Mouse (Mus musculus) liver, embryonic 12.5 days (tissue): ENCODE results near the gene Cgnl1. TPM values are rescaled to one million over a fixed set of nuclear protein-coding genes. Genes with fewer than 3 reads are reported as not detected.

Experiments
- ATAC-seq: fragments of 200-750 bp; cut with Nextera tagmentation; 2 replicates; pipeline ENCODE4 v1.8.0; 2017; ENCODE audit warnings: moderate number of reproducible peaks, mild to moderate bottlenecking, moderate library complexity
- H3K27ac ChIP-seq: fragments of 300-500 bp; sonication (generic); 2 replicates; pipeline ENCODE4 v1.5.1; 2016; ENCODE audit warnings: mild to moderate bottlenecking
- H3K27me3 ChIP-seq: fragments of 300-500 bp; sonication (generic); replicated peaks from 2 replicates; pipeline ENCODE4 v1.6.1; 2016; ENCODE audit warnings: mild to moderate bottlenecking, moderate library complexity
- H3K36me3 ChIP-seq: fragments of 300-500 bp; sonication (generic); 2 replicates; pipeline ENCODE4 v1.6.1; 2016; ENCODE audit warnings: mild to moderate bottlenecking, moderate library complexity
- H3K4me1 ChIP-seq: fragments of 300-500 bp; sonication (generic); 2 replicates; pipeline ENCODE4 v1.6.1; 2016
- H3K4me2 ChIP-seq: fragments of 300-500 bp; sonication (generic); 2 replicates; pipeline ENCODE4 v1.6.1; 2016; ENCODE audit warnings: mild to moderate bottlenecking, moderate library complexity
- H3K4me3 ChIP-seq: fragments of 300-500 bp; sonication (generic); 2 replicates; pipeline ENCODE4 v1.5.1; 2016; ENCODE audit warnings: mild to moderate bottlenecking, moderate library complexity
- H3K9ac ChIP-seq: fragments of 300-500 bp; sonication (generic); 2 replicates; pipeline ENCODE4 v1.6.1; 2016; ENCODE audit warnings: mild to moderate bottlenecking, moderate library complexity
- H3K9me3 ChIP-seq: fragments of 300-500 bp; sonication (generic); replicated peaks from 2 replicates; pipeline ENCODE4 v1.6.1; 2016; ENCODE audit warnings: mild to moderate bottlenecking, moderate library complexity
- WGBS: fragments of 180-500 bp; shearing (Covaris S2); methylation state at CpG from one replicate; pipeline ENCODE4 v1.1.7; 2016; ENCODE audit not compliant: insufficient replicate concordance; 5-methylcytosine and 5-hydroxymethylcytosine counted together
- polyA plus RNA-seq: library from polyadenylated mRNA; unstranded; fragments of >200 nt; fragmentation: Nextera tagmentation; extraction: Ambion mirVana; gene quantifications from 2 replicates; pipeline ENCODE4 v1.2.1, GENCODE M21; 2016

The Cgnl1 gene
- polyA plus RNA-seq, 1 experiment from 2014 or later, result 3.0 TPM

DNA sequence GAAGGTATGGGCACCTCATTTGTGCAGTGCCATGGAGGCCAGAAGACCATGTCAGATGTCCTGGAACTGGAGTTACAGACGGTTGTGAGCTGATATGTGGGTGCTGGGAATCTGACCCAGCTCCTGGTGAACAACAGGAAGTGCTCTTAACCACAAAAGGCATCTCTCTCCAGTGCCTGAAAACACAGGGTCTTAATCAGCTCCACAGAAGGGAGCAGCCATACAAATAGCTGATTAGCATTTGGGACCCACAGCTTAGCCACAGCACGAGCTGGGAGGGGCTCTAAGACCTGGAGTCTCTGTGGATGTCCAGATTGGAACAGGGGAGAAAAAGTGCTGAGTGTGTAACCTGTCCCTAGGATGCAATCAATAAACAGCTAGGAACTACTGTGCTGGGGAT lies 4.5 kb downstream of the Cgnl1 start:
- 0 out of 2 replicates have a peak, but pooled peaks cover 16% of the 10 kb centered on the region for H3K4me1 ChIP-seq
- H3K4me2 ChIP-seq, result no peak overlapping the region
- no peak overlapping the region for H3K9ac ChIP-seq
- ATAC-seq, result no peak
- H3K27me3 ChIP-seq, result peaks cover 38% of the 10 kb centered on the region
- 0 out of 2 replicates have a peak, but pooled peaks cover 4% of the 10 kb centered on the region for H3K9me3 ChIP-seq
- H3K4me3 ChIP-seq, result no peak overlapping the region
- no peaks in the 10 kb centered on the region for H3K36me3 ChIP-seq
- no peak overlapping the region for H3K27ac ChIP-seq
- 20% methylated on average over 2 of the region's 2 CpGs for WGBS

DNA sequence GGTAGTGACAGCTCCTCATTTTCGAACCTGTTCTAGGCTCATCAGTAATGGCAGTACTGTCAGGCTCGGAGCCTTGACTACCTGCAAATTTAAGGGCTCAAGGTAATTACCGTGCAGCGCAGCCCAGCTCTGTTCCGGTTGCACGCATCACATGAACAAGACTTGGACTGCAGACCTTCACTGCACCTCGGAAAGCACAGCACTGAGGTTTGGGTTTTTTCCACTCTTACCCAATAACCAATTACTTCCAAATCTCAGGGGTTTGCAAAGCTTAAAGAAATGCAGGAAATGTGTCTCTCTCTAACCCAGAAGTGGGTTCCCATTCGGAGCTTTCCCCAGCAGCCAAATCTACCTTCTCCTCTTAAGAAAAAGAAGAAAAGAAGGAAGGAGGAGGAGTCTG lies 5.1 kb downstream of the Cgnl1 start:
- no peak overlapping the region for H3K4me2 ChIP-seq
- no peak for ATAC-seq
- H3K4me1 ChIP-seq, result 0 out of 2 replicates have a peak, but pooled peaks cover 10% of the 10 kb centered on the region
- H3K4me3 ChIP-seq, result no peak overlapping the region
- 74% methylated on average over 8 of the region's 8 CpGs for WGBS
- H3K36me3 ChIP-seq, result no peaks in the 10 kb centered on the region
- peaks cover 32% of the 10 kb centered on the region for H3K27me3 ChIP-seq
- H3K9ac ChIP-seq, result no peak overlapping the region
- H3K9me3 ChIP-seq, result 0 out of 2 replicates have a peak, but pooled peaks cover 7% of the 10 kb centered on the region
- no peak overlapping the region for H3K27ac ChIP-seq

DNA sequence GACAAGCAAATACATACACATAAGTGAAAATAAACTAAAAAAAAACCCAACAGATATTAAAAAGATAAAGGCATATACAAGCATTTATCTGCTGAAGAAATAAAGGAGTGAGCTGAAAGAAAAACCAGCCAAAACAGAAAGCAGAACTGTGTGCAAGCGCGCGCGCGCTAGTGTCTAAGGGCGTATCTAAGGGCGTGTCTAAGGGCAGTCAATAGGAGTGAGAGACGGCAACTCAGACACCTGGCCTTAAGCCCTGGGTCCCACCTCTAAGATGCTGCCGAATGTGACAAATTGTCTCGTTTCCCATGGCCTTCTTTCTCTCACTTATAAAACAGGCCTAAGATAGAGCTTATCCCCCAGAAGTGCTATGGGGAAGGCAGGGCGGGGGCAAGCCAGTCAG lies 6.9 kb downstream of the Cgnl1 start:
- H3K4me1 ChIP-seq, result peaks cover 7% of the 10 kb centered on the region; the same call in 1 of the 2 replicates
- H3K36me3 ChIP-seq, result no peaks in the 10 kb centered on the region
- no peak overlapping the region for H3K4me2 ChIP-seq
- H3K27me3 ChIP-seq, result peaks cover 15% of the 10 kb centered on the region
- no peak overlapping the region for H3K9ac ChIP-seq
- ATAC-seq, result no peak
- WGBS, result 51% methylated on average over 11 of the region's 11 CpGs
- no peak overlapping the region for H3K27ac ChIP-seq
- H3K4me3 ChIP-seq, result no peak overlapping the region
- 0 out of 2 replicates have a peak, but pooled peaks cover 7% of the 10 kb centered on the region for H3K9me3 ChIP-seq

DNA sequence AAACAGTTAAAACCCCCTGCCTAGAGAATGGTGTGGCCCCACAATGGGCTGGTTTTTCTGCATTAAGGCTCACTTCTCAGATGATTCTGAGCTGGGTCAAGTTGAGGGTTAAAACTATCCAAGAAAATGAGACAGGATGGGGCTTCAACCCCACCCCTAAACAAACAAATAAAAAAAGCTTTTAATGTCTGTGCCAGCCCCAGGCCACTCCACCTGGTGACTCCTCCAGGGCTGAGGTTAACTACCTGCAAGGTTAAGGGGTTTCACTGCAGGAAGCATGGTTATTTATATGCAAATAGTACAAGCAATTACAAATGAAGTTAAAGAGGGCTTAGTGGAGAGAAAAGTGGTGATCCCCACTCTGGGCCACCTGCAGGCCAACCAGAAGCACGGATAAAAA lies 8.1 kb downstream of the Cgnl1 start:
- no peak overlapping the region for H3K27ac ChIP-seq
- no peaks in the 10 kb centered on the region for H3K36me3 ChIP-seq
- H3K4me3 ChIP-seq, result no peak overlapping the region
- WGBS, result 42% methylated on average over 1 of the region's 1 CpGs
- ATAC-seq, result no peak
- no peak overlapping the region for H3K9ac ChIP-seq
- peaks cover 7% of the 10 kb centered on the region for H3K4me1 ChIP-seq
- H3K27me3 ChIP-seq, result peaks cover 2% of the 10 kb centered on the region
- 0 out of 2 replicates have a peak, but pooled peaks cover 7% of the 10 kb centered on the region for H3K9me3 ChIP-seq
- no peak overlapping the region for H3K4me2 ChIP-seq

DNA sequence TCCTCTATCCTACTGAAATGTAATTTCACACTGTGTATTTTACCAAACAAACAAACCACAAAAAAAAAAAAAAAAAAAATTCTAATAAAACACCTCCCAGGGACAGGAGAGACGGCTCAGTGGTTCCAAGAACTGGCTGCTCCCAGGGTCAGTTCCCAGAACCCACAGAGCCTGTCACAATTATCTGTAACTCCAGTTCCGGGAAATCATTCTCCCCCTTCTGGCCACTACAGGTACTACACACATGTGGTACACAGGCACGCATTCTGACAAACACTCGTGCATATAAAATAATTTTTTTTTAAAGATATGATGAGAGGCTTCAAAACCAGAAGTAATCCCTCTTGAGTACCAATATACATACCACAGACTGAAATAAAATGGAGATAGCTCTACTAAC lies 9.7 kb downstream of the Cgnl1 start:
- H3K9ac ChIP-seq, result no peak overlapping the region
- H3K27me3 ChIP-seq, result no peaks in the 10 kb centered on the region; the same call in 1 of the 2 replicates
- H3K27ac ChIP-seq, result no peak overlapping the region
- 0 out of 2 replicates have a peak, but pooled peaks cover 7% of the 10 kb centered on the region for H3K9me3 ChIP-seq
- H3K4me2 ChIP-seq, result no peak overlapping the region
- no peak for ATAC-seq
- no peaks in the 10 kb centered on the region for H3K36me3 ChIP-seq
- no peak overlapping the region for H3K4me3 ChIP-seq
- H3K4me1 ChIP-seq, result peaks cover 10% of the 10 kb centered on the region
- WGBS, result 77% methylated on average over 4 of the region's 4 CpGs

DNA sequence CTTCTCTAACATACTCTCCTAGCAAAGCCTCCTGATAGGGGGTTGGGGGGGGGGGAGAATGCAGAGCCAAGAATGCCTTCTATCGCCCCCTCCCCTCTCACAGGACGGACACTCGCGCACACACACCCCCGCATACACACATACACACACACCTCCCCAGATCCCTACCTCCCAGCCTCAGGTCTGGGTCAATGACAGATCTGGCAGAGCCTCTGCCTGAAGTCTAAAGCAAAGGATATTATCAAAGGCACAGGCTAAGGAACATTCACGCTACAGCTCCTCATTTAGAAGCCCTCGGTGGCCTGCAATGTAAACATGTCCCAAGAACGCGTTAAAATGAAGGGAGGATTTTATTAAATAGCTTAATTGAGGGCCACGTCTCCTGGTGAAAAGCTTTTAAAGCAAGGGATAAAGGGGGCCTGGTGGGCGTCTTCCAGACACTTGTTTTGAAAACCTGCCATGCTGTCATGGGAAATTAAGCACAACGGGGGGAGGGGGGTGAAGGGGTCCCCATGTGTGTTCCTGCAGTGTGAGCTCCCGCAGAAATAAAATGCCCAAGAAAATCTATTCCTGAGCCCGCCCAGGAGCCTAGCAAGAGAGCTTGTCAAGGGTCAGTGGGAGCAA lies 10.8 kb downstream of the Cgnl1 start:
- Histone ChIP-seq H3K4me1 (peaks cover 11% of the 10 kb centered on the region), H3K36me3 (no peaks in the 10 kb centered on the region), H3K9me3 (0 out of 2 replicates have a peak, but pooled peaks cover 7% of the 10 kb centered on the region), H3K27me3 (no peaks in the 10 kb centered on the region; the same call in 1 of the 2 replicates), H3K4me2 (no peak overlapping the region), H3K27ac (no peak overlapping the region), H3K4me3 (no peak overlapping the region), H3K9ac (no peak overlapping the region)
- WGBS, result 50% methylated on average over 14 of the region's 14 CpGs
- ATAC-seq, result no peak

DNA sequence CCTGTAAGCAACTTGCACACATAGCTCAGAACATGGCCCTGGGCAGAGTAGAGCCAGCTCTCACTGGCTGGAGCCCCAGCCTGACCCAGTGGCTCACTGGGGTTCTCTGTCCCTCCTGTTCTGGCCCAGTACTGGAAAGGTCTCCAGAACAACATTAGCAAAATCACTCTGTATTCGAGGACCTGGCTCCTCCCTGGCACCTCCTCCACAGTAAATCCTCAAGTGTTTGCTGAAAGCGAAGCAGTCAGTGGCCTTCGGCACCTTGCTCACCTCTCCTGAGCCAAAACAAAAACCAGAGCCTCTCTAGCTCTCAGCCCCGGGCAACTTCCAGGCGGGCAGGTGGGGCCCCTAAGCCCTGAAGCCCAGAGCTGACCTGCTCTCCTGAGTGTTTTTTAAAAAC lies 11.5 kb downstream of the Cgnl1 start:
- Histone ChIP-seq H3K9ac (no peak overlapping the region), H3K27me3 (no peaks in the 10 kb centered on the region), H3K27ac (no peak overlapping the region), H3K36me3 (no peaks in the 10 kb centered on the region), H3K4me1 (peaks cover 11% of the 10 kb centered on the region), H3K4me3 (no peak overlapping the region), H3K4me2 (no peak overlapping the region), H3K9me3 (0 out of 2 replicates have a peak, but pooled peaks cover 7% of the 10 kb centered on the region)
- WGBS, result 45% methylated on average over 5 of the region's 5 CpGs
- no peak for ATAC-seq

DNA sequence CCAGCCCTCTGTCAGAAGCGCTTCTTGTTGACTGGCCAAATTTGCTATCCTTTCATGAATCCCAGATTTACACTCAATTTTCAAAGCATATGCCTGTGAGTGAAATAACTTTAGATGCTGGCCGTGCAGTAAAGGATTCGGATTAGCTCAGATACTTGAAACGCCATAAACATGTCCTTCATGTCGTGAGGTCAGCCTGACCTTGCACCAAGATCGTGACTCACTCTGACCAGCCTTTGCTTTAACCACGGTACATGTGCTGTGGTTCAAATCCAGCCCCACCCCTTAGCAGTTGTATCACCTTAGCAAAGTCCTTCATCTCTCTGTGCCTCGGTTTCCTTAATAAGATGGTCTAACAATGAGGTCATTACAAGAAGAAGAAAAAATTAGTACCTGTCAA lies 14.0 kb downstream of the Cgnl1 start:
- 67% methylated on average over 8 of the region's 8 CpGs for WGBS
- Histone ChIP-seq H3K4me1 (peaks cover 8% of the 10 kb centered on the region), H3K27me3 (no peaks in the 10 kb centered on the region), H3K36me3 (no peaks in the 10 kb centered on the region), H3K4me3 (no peak overlapping the region), H3K4me2 (no peak overlapping the region), H3K9me3 (0 out of 2 replicates have a peak, but pooled peaks cover 7% of the 10 kb centered on the region), H3K27ac (no peak overlapping the region), H3K9ac (no peak overlapping the region)
- ATAC-seq, result no peak

DNA sequence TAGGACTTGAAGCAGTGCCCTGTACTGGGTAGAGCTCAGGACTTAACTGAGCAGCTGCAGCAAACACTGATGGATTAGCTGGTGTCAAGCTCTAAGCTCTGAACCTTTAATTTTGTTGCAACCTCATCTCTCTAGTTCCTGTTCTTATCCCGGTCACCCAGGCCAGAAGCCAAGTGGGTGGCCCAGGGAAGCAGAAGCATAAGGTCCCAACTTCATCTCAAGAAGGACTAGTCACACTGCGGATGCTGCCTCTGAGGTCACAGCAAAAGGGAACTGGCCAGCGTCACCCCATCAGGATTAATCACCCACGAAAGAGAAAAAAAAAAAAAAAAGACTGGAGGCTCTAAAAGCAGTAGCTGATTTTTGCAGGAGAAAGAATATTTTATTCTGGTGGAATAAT lies 14.5 kb downstream of the Cgnl1 start:
- ATAC-seq, result no peak
- no peaks in the 10 kb centered on the region for H3K27me3 ChIP-seq
- peaks cover 8% of the 10 kb centered on the region for H3K4me1 ChIP-seq
- H3K4me2 ChIP-seq, result no peak overlapping the region
- H3K9ac ChIP-seq, result no peak overlapping the region
- H3K36me3 ChIP-seq, result no peaks in the 10 kb centered on the region
- H3K27ac ChIP-seq, result no peak overlapping the region
- H3K9me3 ChIP-seq, result 0 out of 2 replicates have a peak, but pooled peaks cover 4% of the 10 kb centered on the region
- WGBS, result 23% methylated on average over 4 of the region's 4 CpGs
- no peak overlapping the region for H3K4me3 ChIP-seq

DNA sequence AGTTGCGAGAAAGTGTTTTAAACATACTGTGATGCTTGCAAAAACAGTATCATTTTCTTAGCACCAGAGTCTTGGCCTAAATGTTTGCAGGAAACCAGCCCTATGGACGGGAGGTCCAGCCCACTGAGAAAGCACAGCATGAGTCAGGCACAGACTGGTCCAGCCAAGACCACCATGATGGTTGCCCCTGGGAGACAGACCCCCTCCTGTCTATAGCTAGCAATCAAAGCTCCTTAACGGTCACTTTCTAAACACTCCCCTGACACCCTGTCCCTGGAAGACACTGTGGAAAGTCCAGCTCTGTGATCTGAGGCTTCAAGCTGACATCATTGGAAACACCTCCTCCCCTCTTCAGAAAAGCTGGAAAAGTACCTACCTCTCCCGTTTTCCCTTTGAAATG lies 17.4 kb downstream of the Cgnl1 start:
- 62% methylated on average over 4 of the region's 4 CpGs for WGBS
- H3K27ac ChIP-seq, result no peak overlapping the region
- no peaks in the 10 kb centered on the region for H3K36me3 ChIP-seq
- no peak for ATAC-seq
- no peaks in the 10 kb centered on the region for H3K9me3 ChIP-seq
- H3K27me3 ChIP-seq, result no peaks in the 10 kb centered on the region
- H3K9ac ChIP-seq, result no peak overlapping the region
- H3K4me1 ChIP-seq, result peaks cover 16% of the 10 kb centered on the region
- H3K4me2 ChIP-seq, result no peak overlapping the region
- no peak overlapping the region for H3K4me3 ChIP-seq

DNA sequence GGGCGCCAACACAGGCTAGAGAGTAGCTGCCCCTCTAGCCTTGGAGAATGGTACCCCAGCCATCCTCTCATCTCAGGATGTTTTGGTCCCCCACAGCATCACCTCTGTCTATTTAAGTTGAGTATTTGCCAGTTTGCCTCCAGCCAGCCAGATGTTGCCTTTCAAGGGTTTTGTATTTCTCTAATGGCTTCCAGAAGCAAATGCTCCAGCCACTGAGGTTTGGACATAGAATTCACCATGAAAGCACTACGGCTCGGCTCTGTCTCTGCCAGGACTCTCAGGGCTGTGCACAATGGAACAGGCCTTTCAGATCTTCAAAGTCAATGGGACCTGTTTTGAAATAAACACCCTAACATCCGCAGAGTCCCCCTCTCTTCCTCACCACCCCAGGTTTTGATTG lies 17.9 kb downstream of the Cgnl1 start:
- no peak overlapping the region for H3K9ac ChIP-seq
- H3K9me3 ChIP-seq, result no peaks in the 10 kb centered on the region
- no peak overlapping the region for H3K4me2 ChIP-seq
- peaks cover 16% of the 10 kb centered on the region for H3K4me1 ChIP-seq
- H3K27ac ChIP-seq, result no peak overlapping the region
- ATAC-seq, result no peak
- no peaks in the 10 kb centered on the region for H3K36me3 ChIP-seq
- 63% methylated on average over 4 of the region's 4 CpGs for WGBS
- H3K4me3 ChIP-seq, result no peak overlapping the region
- H3K27me3 ChIP-seq, result no peaks in the 10 kb centered on the region

DNA sequence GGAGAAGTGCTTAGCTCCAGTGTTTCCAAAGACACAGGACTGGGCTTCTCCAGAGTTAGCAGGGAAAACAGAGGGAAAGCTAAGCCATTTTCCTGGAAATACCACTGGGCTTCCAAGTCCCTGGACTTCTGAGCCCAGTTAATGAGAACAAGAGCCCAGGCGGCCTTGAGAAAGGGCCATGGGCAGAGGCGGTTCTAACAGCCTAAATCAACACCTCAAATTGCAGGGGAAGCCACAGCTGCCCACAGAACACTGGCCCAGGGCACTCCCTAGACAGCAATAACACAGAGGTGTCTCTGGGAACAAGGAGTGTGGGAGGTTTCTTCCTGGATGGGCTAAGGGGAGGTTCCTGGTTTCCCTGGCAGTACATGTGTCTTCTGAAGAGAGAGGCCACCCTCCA lies 18.3 kb downstream of the Cgnl1 start:
- Histone ChIP-seq H3K4me2 (no peak overlapping the region), H3K4me1 (peaks cover 16% of the 10 kb centered on the region), H3K4me3 (no peak overlapping the region), H3K27me3 (no peaks in the 10 kb centered on the region), H3K9me3 (no peaks in the 10 kb centered on the region), H3K27ac (no peak overlapping the region), H3K9ac (no peak overlapping the region), H3K36me3 (no peaks in the 10 kb centered on the region)
- 55% methylated on average over 2 of the region's 2 CpGs for WGBS
- ATAC-seq, result no peak
